Mouse (Mus musculus): Measurements from ENCODE around the gene Frg2f1.

The Frg2f1 gene

GRCm38 (mm10) chr4:119492933-119493327, 46.4 kb downstream of the Frg2f1 start:
- DNase-seq (ENCODE audit: inconsistent ontology term), result no peak

- peak; percentile 79 for DNase-seq (ENCODE audit: inconsistent ontology term)
Observed at GRCm38 (mm10) chr4:119492291-119492932, 46.9 kb downstream of the Frg2f1 start, which contains the start of gene Rimkla. Rimkla (minus strand) TSS chr4:119492628.

GRCm38 (mm10) chr4:119490806-119491205, 48.5 kb downstream of the Frg2f1 start:
- no peak for DNase-seq (ENCODE audit: inconsistent ontology term)

GRCm38 (mm10) chr4:119489666-119490065, 49.7 kb downstream of the Frg2f1 start:
- DNase-seq (ENCODE audit: inconsistent ontology term), result no peak

- no peak for DNase-seq (ENCODE audit: inconsistent ontology term)
Observed at GRCm38 (mm10) chr4:119484882-119485281, 54.4 kb downstream of the Frg2f1 start.

- no peak for DNase-seq (ENCODE audit: inconsistent ontology term)
Observed at GRCm38 (mm10) chr4:119483051-119483450, 56.3 kb downstream of the Frg2f1 start.

Measured in Muller cell, postnatal 12 days (primary cell).